In the genomic region with DNA sequence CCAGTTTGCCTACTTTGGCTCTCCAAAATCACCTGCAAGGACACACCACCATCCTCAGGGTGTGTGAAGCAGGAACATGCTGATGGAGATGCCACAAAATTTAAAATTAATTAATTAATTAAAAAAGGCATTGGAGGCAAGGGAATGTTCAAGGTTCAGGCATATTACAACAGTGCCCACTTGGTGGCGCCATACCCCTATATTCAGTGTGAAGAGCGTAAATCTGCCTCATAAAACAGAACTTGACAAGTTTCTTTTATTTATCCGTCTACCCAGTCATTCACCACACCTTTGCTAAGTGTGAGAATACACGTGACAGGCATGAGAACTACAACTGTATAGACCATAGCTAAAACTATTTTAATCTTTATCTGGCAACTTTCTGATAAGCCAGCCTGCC, we compare ENCODE assay signal across 8 mouse cellular contexts.
DNase-seq lines count a peak whose midpoint lies in the region; ATAC-seq and TF ChIP-seq lines count a peak whose summit lies in the region.

No protein-coding gene starts in this region.

- no peak overlapping the region for H3K9ac ChIP-seq in hindbrain, embryonic 11.5 days (ENCODE audit: low read depth, low read length)
- H3K9ac ChIP-seq in hindbrain, embryonic 13.5 days, result no peak overlapping the region
- H3K9ac ChIP-seq in forebrain, postnatal 0 days, result no peak overlapping the region
- H3K9ac ChIP-seq in midbrain, postnatal 0 days (replicated peaks; ENCODE audit: low read length, poor library complexity, severe bottlenecking), result no peak overlapping the region

- H3K27me3 ChIP-seq in hindbrain, embryonic 11.5 days (ENCODE audit: control insufficient read depth, insufficient read depth, low read length), result no peaks in the 10 kb centered on the region
- H3K27me3 ChIP-seq in hindbrain, embryonic 13.5 days, result no peaks in the 10 kb centered on the region
- peaks cover 5% of the 10 kb centered on the region; the same call in 1 of the 2 replicates for H3K27me3 ChIP-seq in E14TG2a.4 (ENCODE audit: insufficient read depth, low read length)
- H3K27me3 ChIP-seq in forebrain, postnatal 0 days (ENCODE audit: insufficient read depth, low read length), result no peaks in the 10 kb centered on the region
- H3K27me3 ChIP-seq in midbrain, postnatal 0 days (ENCODE audit: insufficient read depth, low read length), result no peaks in the 10 kb centered on the region

- no peaks in the 10 kb centered on the region for H3K4me1 ChIP-seq in hindbrain, embryonic 11.5 days (replicated peaks; ENCODE audit: control insufficient read depth, insufficient read depth, low read length)
- no peaks in the 10 kb centered on the region for H3K4me1 ChIP-seq in hindbrain, embryonic 13.5 days (replicated peaks)
- H3K4me1 ChIP-seq in E14TG2a.4 (replicated peaks; ENCODE audit: low read depth, low read length), result no peaks in the 10 kb centered on the region
- 0 out of 2 replicates have a peak, but pooled peaks cover 3% of the 10 kb centered on the region for H3K4me1 ChIP-seq in forebrain, postnatal 0 days (ENCODE audit: insufficient read depth)
- H3K4me1 ChIP-seq in midbrain, postnatal 0 days (ENCODE audit: insufficient read depth, low read length), result no peaks in the 10 kb centered on the region

- H3K27ac ChIP-seq in hindbrain, embryonic 11.5 days (ENCODE audit: low read depth, low read length), result no peak overlapping the region
- H3K27ac ChIP-seq in hindbrain, embryonic 13.5 days, result no peak overlapping the region
- no peak overlapping the region for H3K27ac ChIP-seq in forebrain, postnatal 0 days (ENCODE audit: low read depth, low read length)
- H3K27ac ChIP-seq in midbrain, postnatal 0 days (ENCODE audit: low read depth, low read length), result no peak overlapping the region

- peak; percentile 68 for TF ChIP-seq CTCF in E14TG2a.4 (conservative IDR thresholded peaks at IDR 0.05; ENCODE audit: low read length)
- peak; percentile 80 for TF ChIP-seq CTCF in forebrain, postnatal 0 days (IDR thresholded peaks at IDR 0.05; ENCODE audit: low read depth)
- TF ChIP-seq CTCF in midbrain, postnatal 0 days (IDR thresholded peaks at IDR 0.05), result peak; percentile 86

- no peaks in the 10 kb centered on the region for H3K9me3 ChIP-seq in hindbrain, embryonic 11.5 days (ENCODE audit: control insufficient read depth, low read length)
- H3K9me3 ChIP-seq in hindbrain, embryonic 13.5 days, result no peaks in the 10 kb centered on the region
- H3K9me3 ChIP-seq in E14TG2a.4 (ENCODE audit: low read length), result no peaks in the 10 kb centered on the region
- H3K9me3 ChIP-seq in forebrain, postnatal 0 days (ENCODE audit: low read length), result no peaks in the 10 kb centered on the region
- H3K9me3 ChIP-seq in midbrain, postnatal 0 days (ENCODE audit: low read length), result no peaks in the 10 kb centered on the region

- 37% methylated on average over 4 of the region's 4 CpGs for WGBS in hindbrain, embryonic 11.5 days
- 30% methylated on average over 4 of the region's 4 CpGs for WGBS in hindbrain, embryonic 13.5 days
- WGBS in forebrain, postnatal 0 days, result 19% methylated on average over 4 of the region's 4 CpGs
- 14% methylated on average over 4 of the region's 4 CpGs for WGBS in midbrain, postnatal 0 days

- no peak overlapping the region for H3K4me3 ChIP-seq in hindbrain, embryonic 11.5 days (ENCODE audit: low read depth, low read length)
- no peak overlapping the region for H3K4me3 ChIP-seq in hindbrain, embryonic 13.5 days
- no peak overlapping the region for H3K4me3 ChIP-seq in E14TG2a.4 (replicated peaks; ENCODE audit: low read length)
- no peak overlapping the region for H3K4me3 ChIP-seq in forebrain, postnatal 0 days (ENCODE audit: low read depth, low read length)
- H3K4me3 ChIP-seq in midbrain, postnatal 0 days (ENCODE audit: low read depth, low read length), result no peak overlapping the region

- ATAC-seq in hindbrain, embryonic 11.5 days (ENCODE audit: low FRiP score), result no peak
- no peak for ATAC-seq in hindbrain, embryonic 13.5 days (ENCODE audit: low FRiP score)
- peak; percentile 36; the same call in 1 of the 2 replicates for ATAC-seq in cerebellum, adult (ENCODE audit: insufficient number of reproducible peaks, low FRiP score, low TSS enrichment)
- peak; percentile 54 for ATAC-seq in forebrain, postnatal 0 days
- ATAC-seq in midbrain, postnatal 0 days (ENCODE audit: low FRiP score), result peak; percentile 56; the same call in 1 of the 2 replicates

- DNase-seq in hindbrain, embryonic 11.5 days (ENCODE audit: low spot score), result peak; percentile 69
- peak; percentile 85 for DNase-seq in forebrain, postnatal 0 days
- DNase-seq in layer of hippocampus, postnatal 25 days (ENCODE audit: extremely low spot score in 1 of 2, low spot score in 1 of 2), result peak; percentile 44 to 81
- peak; percentile 77 for DNase-seq in midbrain, postnatal 0 days (ENCODE audit: low spot score)
- no peak for DNase-seq in yolk sac, embryonic 10.5 days (ENCODE audit: low spot score)

- H3K4me2 ChIP-seq in hindbrain, embryonic 11.5 days (replicated peaks; ENCODE audit: low read depth, low read length), result no peak overlapping the region
- H3K4me2 ChIP-seq in hindbrain, embryonic 13.5 days, result no peak overlapping the region
- H3K4me2 ChIP-seq in forebrain, postnatal 0 days (ENCODE audit: low read depth), result no peak overlapping the region
- no peak overlapping the region for H3K4me2 ChIP-seq in midbrain, postnatal 0 days (ENCODE audit: low read depth, low read length, poor library complexity, severe bottlenecking)

- no peaks in the 10 kb centered on the region for H3K36me3 ChIP-seq in hindbrain, embryonic 11.5 days (ENCODE audit: control insufficient read depth, insufficient read depth, low read length)
- no peaks in the 10 kb centered on the region for H3K36me3 ChIP-seq in hindbrain, embryonic 13.5 days
- H3K36me3 ChIP-seq in E14TG2a.4 (ENCODE audit: insufficient read depth, low read length), result no peaks in the 10 kb centered on the region
- no peaks in the 10 kb centered on the region for H3K36me3 ChIP-seq in forebrain, postnatal 0 days (ENCODE audit: insufficient read depth)
- no peaks in the 10 kb centered on the region for H3K36me3 ChIP-seq in midbrain, postnatal 0 days (ENCODE audit: insufficient read depth, low read length)

Comparison
In these comparisons a context has a peak if more than half of its experiments do, and no peak if none do; other contexts are left out.
1. ATAC-seq: peak in cerebellum, adult (single experiment), forebrain, postnatal 0 days (single experiment) and midbrain, postnatal 0 days (single experiment); none in hindbrain, embryonic 11.5 days (single experiment) and hindbrain, embryonic 13.5 days (single experiment).
2. Peak in every context shown above with its lines, with median percentiles within 50 percentile points of each other: CTCF ChIP-seq.